Mouse (Mus musculus) kidney, postnatal 0 days (tissue): ENCODE results near the gene Med27. TPM values are rescaled to one million over a fixed set of nuclear protein-coding genes. Genes with fewer than 3 reads are reported as not detected.

ENCODE experiments used
- ATAC-seq: fragments of 200-750 bp; cut with Nextera tagmentation; replicated peaks from 2 replicates; pipeline ENCODE4 v1.8.0; 2017; ENCODE audit warnings: low read depth, moderate number of reproducible peaks, moderate TSS enrichment, moderate library complexity; ENCODE audit not compliant: low FRiP score
- DNase-seq: peaks from one replicate; pipeline ENCODE4 v3.0.0-alpha.2; 2016; ENCODE audit warnings: low spot score
- H3K27ac ChIP-seq: fragments of 300-500 bp; sonication (generic); 2 replicates; pipeline ENCODE4 v1.5.1; 2014; ENCODE audit warnings: mild to moderate bottlenecking
- H3K27me3 ChIP-seq: fragments of 300-500 bp; sonication (generic); 2 replicates; pipeline ENCODE4 v1.6.1; 2014; ENCODE audit warnings: low read length, mixed read lengths; ENCODE audit not compliant: insufficient read depth
- H3K36me3 ChIP-seq: fragments of 300-500 bp; sonication (generic); 2 replicates; pipeline ENCODE4 v1.6.1; 2014; ENCODE audit warnings: low read length, mixed read lengths; ENCODE audit not compliant: insufficient read depth
- H3K4me1 ChIP-seq: fragments of 300-500 bp; sonication (generic); replicated peaks from 2 replicates; pipeline ENCODE4 v1.6.1; 2014; ENCODE audit warnings: antibody characterized with exemption, low read length, mixed read lengths; ENCODE audit not compliant: insufficient read depth
- H3K4me2 ChIP-seq: fragments of 300-500 bp; sonication (generic); 2 replicates; pipeline ENCODE4 v1.6.1; 2014; ENCODE audit warnings: mild to moderate bottlenecking, low read length, moderate library complexity, mixed read lengths
- H3K4me3 ChIP-seq: fragments of 300-500 bp; sonication (generic); replicated peaks from 2 replicates; pipeline ENCODE4 v1.5.1; 2014; ENCODE audit warnings: low read depth, low read length
- H3K9ac ChIP-seq: fragments of 300-500 bp; sonication (generic); 2 replicates; pipeline ENCODE4 v1.6.1; 2014; ENCODE audit warnings: low read depth, low read length
- H3K9me3 ChIP-seq: fragments of 300-500 bp; sonication (generic); replicated peaks from 2 replicates; pipeline ENCODE4 v1.6.1; 2016; ENCODE audit warnings: low read length, inconsistent platforms, mixed read lengths
- CTCF ChIP-seq: IDR thresholded peaks from 2 replicates; pipeline ENCODE4 v1.5.1; 2016; ENCODE audit warnings: antibody characterized with exemption, low read depth, mild to moderate bottlenecking, moderate library complexity
- WGBS: fragments of 180-500 bp; shearing (Covaris S2); extraction: QIAGEN DNeasy Blood & Tissue Kit; methylation state at CpG from one replicate; pipeline ENCODE4 v1.1.7; 2014; 5-methylcytosine and 5-hydroxymethylcytosine counted together
- microRNA-seq: library from miRNA; unstranded; fragments of <30 nt; microRNA quantifications from one replicate; pipeline ENCODE4, GENCODE M21; 2016
- polyA plus RNA-seq: library from polyadenylated mRNA; unstranded; fragments of >200 nt; fragmentation: Nextera tagmentation; extraction: Ambion mirVana; gene quantifications from 2 replicates; pipeline ENCODE4 v1.2.1, GENCODE M21; 2015

Gene Med27
- polyA plus RNA-seq, 1 experiment from 2014 or later: 38.1 TPM

DNA sequence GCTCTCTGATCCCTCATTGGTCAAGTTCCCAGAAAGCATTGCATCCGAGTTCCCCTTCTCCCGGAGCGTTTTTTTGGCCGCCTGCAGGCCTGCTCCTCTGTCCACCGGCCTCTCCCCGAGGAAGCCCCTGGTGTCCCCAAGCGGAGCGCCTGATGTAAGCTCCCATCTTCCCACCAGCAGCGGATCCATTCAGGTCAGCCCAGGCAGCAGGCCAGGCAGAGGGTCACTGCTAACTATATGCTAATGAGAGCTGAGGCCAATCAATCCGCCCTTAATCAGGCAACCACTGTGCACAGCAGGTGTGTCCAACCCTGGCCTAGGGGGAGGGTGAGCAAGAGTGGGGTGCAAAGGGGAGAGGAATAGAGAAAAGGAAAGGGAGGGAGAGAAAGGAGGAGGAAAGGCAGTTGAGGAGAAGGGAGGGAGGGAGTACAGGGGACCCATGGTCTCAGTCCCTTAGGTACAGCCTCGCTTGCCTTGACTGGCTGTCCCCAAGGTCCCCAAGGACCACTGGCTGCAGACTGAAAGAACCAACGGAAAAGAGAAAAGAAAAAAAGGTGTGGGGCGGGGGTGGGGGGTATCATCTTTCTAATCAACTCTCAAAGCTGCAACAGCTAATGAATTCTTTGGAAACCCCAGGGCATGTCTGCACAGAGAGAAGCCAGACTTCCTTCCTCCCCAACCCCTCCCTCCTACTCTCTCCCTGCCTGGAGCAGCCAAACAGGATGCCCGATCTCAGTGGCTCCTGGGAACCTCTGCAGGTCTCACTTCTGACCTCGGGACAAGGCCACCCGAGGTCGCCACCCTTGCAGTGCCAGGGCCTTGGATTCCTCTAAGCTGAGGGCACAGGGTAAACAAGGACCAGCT is 219.2 kb downstream of the Med27 start:
- Histone ChIP-seq H3K36me3 (no peaks in the 10 kb centered on the region), H3K4me1 (no peaks in the 10 kb centered on the region), H3K4me3 (no peak overlapping the region), H3K27ac (no peak overlapping the region), H3K9ac (no peak overlapping the region), H3K27me3 (no peaks in the 10 kb centered on the region), H3K4me2 (no peak overlapping the region), H3K9me3 (no peaks in the 10 kb centered on the region)
- no peak for ATAC-seq
- WGBS: 9% methylated on average over 17 of the region's 17 CpGs
- TF ChIP-seq CTCF: no peak
- no peak for DNase-seq

DNA sequence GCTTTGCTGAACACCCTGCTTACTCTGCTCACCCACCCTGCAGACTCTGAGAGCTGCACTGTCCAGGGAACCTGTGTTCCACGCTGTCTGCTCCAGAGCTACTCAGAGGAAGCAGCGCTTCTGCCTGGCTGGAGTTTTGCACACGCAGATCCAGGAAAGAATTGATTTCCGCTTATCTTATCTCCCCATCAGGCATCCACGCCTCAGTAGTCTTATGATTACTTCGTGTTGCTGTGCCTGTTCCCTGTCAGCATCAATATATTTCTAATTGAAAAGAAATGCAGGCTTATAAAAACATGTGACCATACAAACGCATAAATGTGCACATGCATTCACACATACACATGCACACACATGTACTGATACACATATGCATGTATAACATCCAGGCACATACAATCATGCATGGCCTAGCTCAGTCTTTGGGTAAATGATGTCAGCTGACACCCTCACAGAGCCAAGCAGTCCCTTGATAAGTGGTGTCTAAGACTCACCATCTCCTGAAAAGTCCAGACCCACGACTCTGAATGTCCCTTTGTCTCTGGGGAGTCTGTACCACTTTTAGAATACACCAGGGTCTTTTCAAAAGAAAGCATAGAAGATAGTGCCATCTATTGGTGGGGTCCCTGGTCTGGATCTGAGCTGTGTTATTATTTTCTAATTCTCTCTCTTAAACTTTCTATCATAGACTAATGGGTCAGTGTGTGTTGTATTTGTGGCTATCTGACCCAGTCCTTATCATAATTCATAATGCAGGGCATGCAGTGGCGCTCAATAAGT is 225.5 kb downstream of the Med27 start:
- H3K27ac ChIP-seq: no peak overlapping the region
- no peak overlapping the region for H3K4me3 ChIP-seq
- no peaks in the 10 kb centered on the region for H3K36me3 ChIP-seq
- ATAC-seq (no peak), DNase-seq (no peak)
- WGBS: 65% methylated on average over 9 of the region's 9 CpGs
- no peaks in the 10 kb centered on the region for H3K27me3 ChIP-seq
- H3K9me3 ChIP-seq: no peaks in the 10 kb centered on the region
- H3K4me1 ChIP-seq: no peaks in the 10 kb centered on the region
- H3K9ac ChIP-seq: no peak overlapping the region
- no peak overlapping the region for H3K4me2 ChIP-seq
- TF ChIP-seq CTCF: peak; percentile 8; the same call in 1 of the 2 replicates

DNA sequence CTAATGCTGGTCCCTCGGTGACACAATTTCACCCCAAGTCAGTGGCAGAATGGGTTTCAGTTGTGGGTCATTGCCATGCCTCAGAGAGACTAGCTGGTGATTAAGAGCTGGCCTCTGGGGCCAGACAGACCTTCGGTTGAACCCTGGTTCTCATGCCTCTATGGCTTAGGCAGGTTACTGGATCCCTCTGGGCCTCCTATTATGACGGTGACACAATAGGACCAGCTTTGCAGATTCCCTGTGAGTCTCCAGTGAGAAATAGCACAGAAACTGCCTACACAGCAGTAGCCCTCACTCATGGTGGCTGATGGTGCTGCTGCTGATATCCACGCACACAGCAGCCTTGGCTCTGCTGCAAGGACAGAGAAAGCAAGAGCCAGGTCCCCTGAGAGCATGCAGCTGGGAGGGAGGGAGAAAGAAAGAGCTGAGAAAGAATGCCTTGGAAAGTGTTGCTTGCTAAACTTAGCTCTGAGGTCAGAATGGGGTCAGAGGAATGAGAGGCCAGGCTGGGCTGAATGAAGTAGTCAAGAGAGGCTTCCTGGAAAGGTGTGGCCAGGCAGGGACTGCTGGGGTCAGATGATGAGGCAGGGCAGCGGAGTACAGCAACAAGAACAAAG is 226.3 kb downstream of the Med27 start:
- H3K4me2 ChIP-seq: no peak overlapping the region
- 64% methylated on average over 5 of the region's 5 CpGs for WGBS
- no peak overlapping the region for H3K27ac ChIP-seq
- no peaks in the 10 kb centered on the region for H3K4me1 ChIP-seq
- no peaks in the 10 kb centered on the region for H3K9me3 ChIP-seq
- no peaks in the 10 kb centered on the region for H3K36me3 ChIP-seq
- no peak overlapping the region for H3K9ac ChIP-seq
- ATAC-seq: no peak
- DNase-seq: no peak
- H3K4me3 ChIP-seq: no peak overlapping the region
- no peaks in the 10 kb centered on the region for H3K27me3 ChIP-seq
- TF ChIP-seq CTCF: no peak

DNA sequence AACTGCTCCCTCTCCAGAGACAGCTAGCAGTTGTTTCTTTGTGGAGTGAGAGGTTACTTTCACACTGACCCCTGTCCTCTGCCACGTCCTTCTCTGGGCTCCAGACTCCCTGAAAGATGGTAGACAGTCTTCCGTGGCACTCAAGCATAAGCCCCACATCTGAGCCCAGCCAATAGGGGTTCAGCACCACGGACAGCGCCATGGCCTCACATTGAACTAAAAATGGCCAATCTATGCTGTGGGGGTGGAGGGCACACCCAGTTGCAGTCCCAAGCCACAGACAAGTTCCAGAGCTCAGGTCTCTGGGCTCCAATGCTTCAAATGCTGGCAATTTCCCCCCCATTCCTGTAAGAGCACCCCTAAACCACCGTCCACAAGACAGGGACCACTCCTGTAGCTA is 227.0 kb downstream of the Med27 start:
- 9% methylated on average over 5 of the region's 5 CpGs for WGBS
- ATAC-seq (no peak), DNase-seq (peak; percentile 87)
- no peaks in the 10 kb centered on the region for H3K4me1 ChIP-seq
- H3K27me3 ChIP-seq: no peaks in the 10 kb centered on the region
- no peak overlapping the region for H3K9ac ChIP-seq
- H3K4me3 ChIP-seq: no peak overlapping the region
- H3K27ac ChIP-seq: no peak overlapping the region
- H3K36me3 ChIP-seq: no peaks in the 10 kb centered on the region
- TF ChIP-seq CTCF: no peak
- H3K9me3 ChIP-seq: no peaks in the 10 kb centered on the region
- H3K4me2 ChIP-seq: no peak overlapping the region

DNA sequence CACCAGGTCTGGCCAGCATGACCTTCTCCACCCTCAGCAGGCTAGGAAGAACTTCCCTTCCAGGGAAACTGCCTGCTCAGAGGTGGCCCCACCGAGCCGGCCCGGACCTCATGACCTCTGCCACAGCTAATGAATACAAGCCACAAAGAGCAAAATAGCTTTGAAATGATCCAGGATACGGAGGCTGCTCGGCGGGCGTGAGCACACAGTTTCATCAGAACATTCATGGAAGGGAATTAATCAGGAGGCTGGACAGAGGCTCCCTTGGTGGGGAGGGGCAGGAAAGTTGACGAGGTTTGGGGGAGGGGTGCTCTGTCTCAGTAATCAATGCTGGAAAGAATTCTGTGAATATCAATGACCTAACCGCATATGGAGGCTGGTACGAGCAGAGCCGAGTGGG is 227.6 kb downstream of the Med27 start:
- WGBS: 40% methylated on average over 11 of the region's 11 CpGs
- no peak overlapping the region for H3K4me2 ChIP-seq
- no peaks in the 10 kb centered on the region for H3K9me3 ChIP-seq
- no peaks in the 10 kb centered on the region for H3K27me3 ChIP-seq
- ATAC-seq (no peak), DNase-seq (no peak)
- no peak for TF ChIP-seq CTCF
- H3K27ac ChIP-seq: no peak overlapping the region
- no peak overlapping the region for H3K4me3 ChIP-seq
- H3K9ac ChIP-seq: no peak overlapping the region
- no peaks in the 10 kb centered on the region for H3K36me3 ChIP-seq
- H3K4me1 ChIP-seq: no peaks in the 10 kb centered on the region

Small RNA genes within 50 kb of the gene (microRNA-seq; reads per million reads assigned to microRNA genes)
- not detected for gene Mir133c

Other genes with a start within 250 kb of the Med27 start
- 6.8 and 7.7 TPM in 2 replicates for gene Setx, start 222.6 kb upstream of the Med27 start, polyA plus RNA-seq
- 2.4 TPM in 2 replicates for gene Ntng2, start 93.8 kb upstream of the Med27 start, polyA plus RNA-seq